Mouse (Mus musculus): ENCODE data around the gene Socs5. TPM values are rescaled to one million over a fixed set of nuclear protein-coding genes. Genes with fewer than 3 reads are reported as not detected.
A peak's percentile ranks its signal among the peaks of the same experiment; 100 is the strongest.

Socs5 gene
- total RNA-seq, 1 experiment: 7.4 TPM

DNA sequence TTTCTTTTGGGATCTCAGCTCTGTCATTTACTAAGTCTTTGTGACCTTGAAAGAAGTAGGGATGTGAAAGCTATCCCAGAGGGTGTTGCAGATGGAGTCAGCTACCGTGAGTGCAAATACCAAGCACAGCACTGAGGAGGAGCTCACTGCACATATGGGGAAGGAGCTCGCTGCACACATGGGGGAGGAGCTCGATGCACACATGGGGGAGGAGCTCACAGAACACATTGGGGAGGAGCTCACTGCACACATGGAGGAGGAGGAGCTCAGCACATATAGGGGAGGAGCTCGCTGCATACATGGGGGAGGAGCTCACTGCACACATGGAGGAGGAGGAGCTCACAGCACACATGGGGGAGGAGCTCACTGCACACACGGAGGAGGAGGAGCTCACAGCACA lies 4.4 kb upstream of the Socs5 start:
- Histone ChIP-seq H3K9ac (ENCODE audit: insufficient read depth, low read depth, low read length, poor library complexity, severe bottlenecking) (no peak overlapping the region), H3K4me1 (ENCODE audit: control insufficient read depth in 2 of 2, insufficient read depth in 2 of 2, low read length in 2 of 2, poor library complexity in 1 of 2) (peaks cover 2 to 4% of the 10 kb centered on the region in 2 experiments; a peak in 2 of 4 replicates), H3K27ac (ENCODE audit: insufficient read depth, low read depth, low read length, poor library complexity, severe bottlenecking) (no peak overlapping the region), H3K4me3 (ENCODE audit: insufficient read depth in 1 of 2, low read depth in 1 of 2, low read length in 2 of 2, poor library complexity in 1 of 2, severe bottlenecking in 1 of 2) (no peak overlapping the region), H3K36me3 (ENCODE audit: control insufficient read depth, insufficient read depth, low read length, poor library complexity, severe bottlenecking) (no peaks in the 10 kb centered on the region), H3K9me3 (ENCODE audit: control insufficient read depth, insufficient read depth, low read depth, low read length) (no peaks in the 10 kb centered on the region)
- no peak for DNase-seq (ENCODE audit: low read depth, low spot score)
- TF ChIP-seq ZNF384 (IDR thresholded peaks at IDR 0.05; ENCODE audit: low read depth, low read length) (no peak), ZC3H11A (IDR thresholded peaks at IDR 0.05; ENCODE audit: borderline replicate concordance, low read depth, low read length) (no peak), MAFK (IDR thresholded peaks at IDR 0.05; ENCODE audit: insufficient read depth, low read depth, low read length) (no peak), HCFC1 (IDR thresholded peaks at IDR 0.05; ENCODE audit: borderline replicate concordance, insufficient read depth, low read length) (no peak), CHD2 (IDR thresholded peaks at IDR 0.05; ENCODE audit: low read depth, low read length) (no peak)
- in situ Hi-C loops (cut with MboI; ENCODE audit: low sequenced_read_pairs in 2 of 2, unreplicated experiment in 2 of 2): no loop called here

DNA sequence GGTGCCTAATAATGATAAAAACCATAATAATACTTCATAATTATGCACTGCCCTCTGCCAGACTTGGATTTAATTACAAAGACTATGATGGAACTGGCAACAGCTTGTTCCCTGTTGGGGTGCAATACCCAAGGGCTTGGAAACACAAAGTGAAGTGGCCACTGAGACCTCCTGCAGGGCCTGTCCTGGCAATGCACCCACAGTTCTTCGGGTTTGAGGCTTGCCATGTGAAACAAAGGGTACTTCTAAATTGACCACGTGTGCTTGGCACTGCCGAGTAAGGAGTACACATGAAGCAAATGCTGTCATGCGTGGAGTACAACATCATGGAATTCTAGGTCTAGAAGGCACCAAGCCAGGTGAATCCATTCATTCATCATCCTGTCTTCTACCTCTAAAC lies 3.2 kb upstream of the Socs5 start:
- no peak overlapping the region for H3K27ac ChIP-seq (ENCODE audit: insufficient read depth, low read depth, low read length, poor library complexity, severe bottlenecking)
- TF ChIP-seq ZC3H11A (IDR thresholded peaks at IDR 0.05; ENCODE audit: borderline replicate concordance, low read depth, low read length) (no peak), ZNF384 (IDR thresholded peaks at IDR 0.05; ENCODE audit: low read depth, low read length) (no peak), HCFC1 (IDR thresholded peaks at IDR 0.05; ENCODE audit: borderline replicate concordance, insufficient read depth, low read length) (no peak), MAFK (IDR thresholded peaks at IDR 0.05; ENCODE audit: insufficient read depth, low read depth, low read length) (no peak), CHD2 (IDR thresholded peaks at IDR 0.05; ENCODE audit: low read depth, low read length) (no peak)
- no peaks in the 10 kb centered on the region for H3K36me3 ChIP-seq (ENCODE audit: control insufficient read depth, insufficient read depth, low read length, poor library complexity, severe bottlenecking)
- in situ Hi-C loops (cut with MboI; ENCODE audit: low sequenced_read_pairs in 2 of 2, unreplicated experiment in 2 of 2): no loop called here
- no peak for DNase-seq (ENCODE audit: low read depth, low spot score)
- peaks cover 2 to 5% of the 10 kb centered on the region in 2 experiments; a peak in 2 of 4 replicates for H3K4me1 ChIP-seq (ENCODE audit: control insufficient read depth in 2 of 2, insufficient read depth in 2 of 2, low read length in 2 of 2, poor library complexity in 1 of 2)
- H3K4me3 ChIP-seq (ENCODE audit: insufficient read depth in 1 of 2, low read depth in 1 of 2, low read length in 2 of 2, poor library complexity in 1 of 2, severe bottlenecking in 1 of 2): no peak overlapping the region
- no peaks in the 10 kb centered on the region for H3K9me3 ChIP-seq (ENCODE audit: control insufficient read depth, insufficient read depth, low read depth, low read length)
- H3K9ac ChIP-seq (ENCODE audit: insufficient read depth, low read depth, low read length, poor library complexity, severe bottlenecking): no peak overlapping the region

DNA sequence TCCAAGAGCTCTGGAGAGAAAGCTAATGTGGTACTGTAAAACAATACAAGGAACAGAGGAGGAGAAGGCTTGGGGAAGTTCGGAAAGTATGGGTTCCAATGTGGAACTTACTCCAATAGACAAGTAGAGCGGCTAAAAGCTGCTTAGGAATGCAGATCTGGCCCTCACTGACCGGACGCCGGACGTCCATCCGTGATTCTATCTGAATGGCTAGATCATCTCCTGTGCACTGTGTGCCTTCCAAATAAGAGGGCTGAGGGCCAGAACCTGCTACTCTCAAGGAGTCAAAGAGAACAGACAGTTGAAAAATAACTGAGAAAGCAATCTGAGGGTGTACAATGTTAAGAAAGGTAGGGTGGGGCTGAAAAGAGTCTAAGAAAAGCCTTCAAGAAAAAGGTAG lies 1.5 kb upstream of the Socs5 start:
- no peak overlapping the region for H3K4me3 ChIP-seq (ENCODE audit: insufficient read depth in 1 of 2, low read depth in 1 of 2, low read length in 2 of 2, poor library complexity in 1 of 2, severe bottlenecking in 1 of 2)
- peaks cover 2 to 5% of the 10 kb centered on the region in 2 experiments; a peak in 2 of 4 replicates for H3K4me1 ChIP-seq (ENCODE audit: control insufficient read depth in 2 of 2, insufficient read depth in 2 of 2, low read length in 2 of 2, poor library complexity in 1 of 2)
- H3K36me3 ChIP-seq (ENCODE audit: control insufficient read depth, insufficient read depth, low read length, poor library complexity, severe bottlenecking): no peaks in the 10 kb centered on the region
- no peak for DNase-seq (ENCODE audit: low read depth, low spot score)
- no peak overlapping the region; the same call in 1 of the 2 replicates for H3K9ac ChIP-seq (ENCODE audit: insufficient read depth, low read depth, low read length, poor library complexity, severe bottlenecking)
- in situ Hi-C loops (cut with MboI; ENCODE audit: low sequenced_read_pairs in 2 of 2, unreplicated experiment in 2 of 2): no loop called here
- no peaks in the 10 kb centered on the region for H3K9me3 ChIP-seq (ENCODE audit: control insufficient read depth, insufficient read depth, low read depth, low read length)
- no peak overlapping the region for H3K27ac ChIP-seq (ENCODE audit: insufficient read depth, low read depth, low read length, poor library complexity, severe bottlenecking)
- no peak for TF ChIP-seq CHD2 (IDR thresholded peaks at IDR 0.05; ENCODE audit: low read depth, low read length)
- no peak for TF ChIP-seq HCFC1 (IDR thresholded peaks at IDR 0.05; ENCODE audit: borderline replicate concordance, insufficient read depth, low read length)
- no peak for TF ChIP-seq ZC3H11A (IDR thresholded peaks at IDR 0.05; ENCODE audit: borderline replicate concordance, low read depth, low read length)
- no peak for TF ChIP-seq ZNF384 (IDR thresholded peaks at IDR 0.05; ENCODE audit: low read depth, low read length)
- no peak for TF ChIP-seq MAFK (IDR thresholded peaks at IDR 0.05; ENCODE audit: insufficient read depth, low read depth, low read length)

DNA sequence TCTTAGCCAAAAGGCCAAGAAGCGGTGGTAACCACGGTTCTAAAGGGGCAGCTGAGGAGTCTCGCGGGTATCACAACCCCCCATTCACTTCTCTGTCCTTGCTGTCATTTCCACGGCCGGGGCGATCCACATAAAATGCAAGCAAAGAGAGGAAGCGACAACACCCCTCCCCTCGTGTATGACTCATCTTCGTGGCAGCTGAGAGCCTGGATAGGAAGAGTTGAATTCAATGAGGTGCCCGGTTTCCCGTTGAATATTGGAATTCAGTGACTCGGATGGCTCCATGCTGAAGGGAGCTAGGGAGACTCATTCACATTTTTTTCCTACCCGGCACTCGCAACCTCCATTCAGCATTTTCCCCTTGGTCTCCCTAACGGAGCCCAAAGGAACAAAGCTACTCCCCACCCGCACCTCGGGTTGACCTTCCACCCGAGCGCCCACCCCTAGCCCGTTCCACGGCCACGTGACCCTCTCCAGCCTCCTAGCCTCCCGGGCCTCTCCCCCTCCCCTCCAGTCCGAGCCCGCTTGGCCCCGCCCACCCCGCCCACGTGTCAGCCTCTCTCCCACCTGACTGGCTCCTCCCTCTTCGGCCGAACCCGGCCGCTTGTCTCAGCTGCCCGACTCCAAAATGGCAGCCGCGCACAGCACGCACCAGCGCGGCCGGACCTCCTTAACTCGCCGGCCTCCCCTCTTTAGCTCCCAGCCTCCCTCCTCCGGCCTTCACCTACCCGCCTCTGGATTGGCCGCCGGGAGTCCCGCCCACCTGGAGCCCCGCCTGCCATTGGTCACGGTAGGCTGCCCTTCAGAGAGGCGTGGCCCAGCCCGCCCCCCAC lies 572 bp upstream of the Socs5 start:
- in situ Hi-C loops (cut with MboI; ENCODE audit: low sequenced_read_pairs in 2 of 2, unreplicated experiment in 2 of 2): no loop called here
- peak overlapping the region; percentile 83 to 88 for H3K4me3 ChIP-seq (ENCODE audit: insufficient read depth in 1 of 2, low read depth in 1 of 2, low read length in 2 of 2, poor library complexity in 1 of 2, severe bottlenecking in 1 of 2)
- no peaks in the 10 kb centered on the region for H3K36me3 ChIP-seq (ENCODE audit: control insufficient read depth, insufficient read depth, low read length, poor library complexity, severe bottlenecking)
- peaks cover 2 to 5% of the 10 kb centered on the region in 2 experiments; a peak in 2 of 4 replicates for H3K4me1 ChIP-seq (ENCODE audit: control insufficient read depth in 2 of 2, insufficient read depth in 2 of 2, low read length in 2 of 2, poor library complexity in 1 of 2)
- peak overlapping the region; percentile 23; the same call in 1 of the 2 replicates for H3K27ac ChIP-seq (ENCODE audit: insufficient read depth, low read depth, low read length, poor library complexity, severe bottlenecking)
- peak; percentile 97 for DNase-seq (ENCODE audit: low read depth, low spot score)
- H3K9me3 ChIP-seq (ENCODE audit: control insufficient read depth, insufficient read depth, low read depth, low read length): no peaks in the 10 kb centered on the region
- TF ChIP-seq ZC3H11A (IDR thresholded peaks at IDR 0.05; ENCODE audit: borderline replicate concordance, low read depth, low read length): no peak
- TF ChIP-seq HCFC1 (IDR thresholded peaks at IDR 0.05; ENCODE audit: borderline replicate concordance, insufficient read depth, low read length): 0 out of 2 replicates have a peak, but pooled peaks have one; percentile 49
- no peak for TF ChIP-seq ZNF384 (IDR thresholded peaks at IDR 0.05; ENCODE audit: low read depth, low read length)
- TF ChIP-seq CHD2 (IDR thresholded peaks at IDR 0.05; ENCODE audit: low read depth, low read length): 0 out of 2 replicates have a peak, but pooled peaks have one; percentile 16
- peak overlapping the region; percentile 82 for H3K9ac ChIP-seq (ENCODE audit: insufficient read depth, low read depth, low read length, poor library complexity, severe bottlenecking)
